Mouse (Mus musculus): ENCODE measurements around the gene Aldh1a7. TPM values are rescaled to one million over a fixed set of nuclear protein-coding genes. Genes with fewer than 3 reads are reported as not detected.

Aldh1a7 gene
- total and polyA plus RNA-seq, 2 experiments from 2014 or later = 0.93 to 1.2 TPM

DNA sequence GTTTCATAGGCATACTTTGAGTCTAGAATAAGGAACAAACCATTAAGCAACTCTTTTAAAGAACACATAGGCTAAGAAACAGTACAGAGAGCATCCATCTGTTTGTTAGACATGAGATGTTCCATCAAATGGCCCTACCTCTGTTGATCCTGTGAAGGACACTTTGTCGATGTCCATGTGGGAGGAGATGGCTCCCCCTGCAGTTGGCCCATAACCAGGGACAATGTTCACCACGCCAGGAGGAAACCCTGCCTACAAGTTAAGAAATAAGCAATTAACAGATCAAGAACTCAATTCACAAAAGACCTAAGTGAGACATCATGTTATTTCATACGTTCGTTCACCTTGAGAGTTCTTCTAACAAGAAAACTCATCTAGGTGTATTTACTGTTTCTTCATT lies 12.8 kb downstream of the Aldh1a7 start:
- Histone ChIP-seq H3K4me1 (ENCODE audit: insufficient read depth, low read length) (no peaks in the 10 kb centered on the region), H3K4me3 (ENCODE audit: low read depth, low read length) (no peak overlapping the region), H3K9me3 (ENCODE audit: low read length) (no peaks in the 10 kb centered on the region), H3K4me2 (ENCODE audit: low read depth, low read length, poor library complexity, severe bottlenecking) (no peak overlapping the region), H3K9ac (replicated peaks; ENCODE audit: low read length, poor library complexity, severe bottlenecking) (no peak overlapping the region), H3K36me3 (ENCODE audit: insufficient read depth, low read length) (no peaks in the 10 kb centered on the region), H3K27me3 (ENCODE audit: insufficient read depth, low read length) (no peaks in the 10 kb centered on the region), H3K27ac (ENCODE audit: low read depth, low read length) (no peak overlapping the region)
- ATAC-seq (ENCODE audit: low FRiP score) (no peak), DNase-seq (ENCODE audit: low spot score) (no peak)
- WGBS = 89% methylated on average over 4 of the region's 4 CpGs
- no peak for TF ChIP-seq CTCF (IDR thresholded peaks at IDR 0.05)

DNA sequence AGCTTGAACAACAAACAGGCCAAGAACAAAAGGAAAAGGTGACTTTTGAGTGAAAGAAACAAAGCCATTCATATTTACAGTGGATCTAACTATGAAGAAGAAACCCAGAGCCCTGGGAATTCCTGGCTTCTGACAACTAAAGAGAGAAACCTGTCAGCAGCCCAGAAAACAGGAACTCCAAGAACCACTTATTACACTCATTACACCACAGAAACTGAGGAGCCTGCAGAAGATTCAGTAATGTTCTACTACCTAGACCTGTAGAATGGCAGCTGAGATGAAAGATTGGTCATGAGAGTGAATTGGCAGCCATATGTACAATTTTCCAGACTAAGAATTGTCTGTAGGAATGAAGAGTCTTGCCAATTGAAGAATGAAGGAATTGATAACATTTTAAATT lies 20.2 kb downstream of the Aldh1a7 start:
- Histone ChIP-seq H3K4me3 (ENCODE audit: low read depth, low read length) (no peak overlapping the region), H3K9me3 (ENCODE audit: low read length) (no peaks in the 10 kb centered on the region), H3K36me3 (ENCODE audit: insufficient read depth, low read length) (no peaks in the 10 kb centered on the region), H3K4me2 (ENCODE audit: low read depth, low read length, poor library complexity, severe bottlenecking) (no peak overlapping the region), H3K27me3 (ENCODE audit: insufficient read depth, low read length) (no peaks in the 10 kb centered on the region), H3K9ac (replicated peaks; ENCODE audit: low read length, poor library complexity, severe bottlenecking) (no peak overlapping the region), H3K27ac (ENCODE audit: low read depth, low read length) (no peak overlapping the region), H3K4me1 (ENCODE audit: insufficient read depth, low read length) (no peaks in the 10 kb centered on the region)
- DNase-seq (ENCODE audit: low spot score) = no peak
- no peak for ATAC-seq (ENCODE audit: low FRiP score)
- TF ChIP-seq CTCF (IDR thresholded peaks at IDR 0.05) = no peak

DNA sequence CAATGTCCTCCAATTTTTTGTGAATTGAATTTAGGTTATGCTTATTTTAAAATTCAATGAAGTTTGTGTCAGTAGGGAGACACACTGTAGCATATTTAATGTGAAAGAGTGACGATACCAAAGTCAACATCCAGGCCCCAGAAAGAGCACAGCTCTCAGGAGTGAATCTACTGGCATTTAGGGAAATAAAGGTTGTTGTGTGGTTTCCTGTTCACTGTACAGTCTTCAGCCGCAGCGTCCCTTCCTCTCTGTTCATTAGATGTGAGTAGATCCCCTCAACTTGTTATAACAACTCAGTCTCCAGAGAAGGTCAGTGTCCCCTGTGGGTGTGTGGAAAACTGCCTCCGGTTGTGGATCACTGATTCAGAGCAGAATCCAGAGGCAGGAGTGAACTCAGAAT lies 20.6 kb downstream of the Aldh1a7 start:
- Histone ChIP-seq H3K27ac (ENCODE audit: low read depth, low read length) (no peak overlapping the region), H3K9me3 (ENCODE audit: low read length) (no peaks in the 10 kb centered on the region), H3K4me3 (ENCODE audit: low read depth, low read length) (no peak overlapping the region), H3K27me3 (ENCODE audit: insufficient read depth, low read length) (no peaks in the 10 kb centered on the region), H3K4me2 (ENCODE audit: low read depth, low read length, poor library complexity, severe bottlenecking) (no peak overlapping the region), H3K36me3 (ENCODE audit: insufficient read depth, low read length) (no peaks in the 10 kb centered on the region), H3K9ac (replicated peaks; ENCODE audit: low read length, poor library complexity, severe bottlenecking) (no peak overlapping the region), H3K4me1 (ENCODE audit: insufficient read depth, low read length) (no peaks in the 10 kb centered on the region)
- 74% methylated on average over 4 of the region's 4 CpGs for WGBS
- TF ChIP-seq CTCF (IDR thresholded peaks at IDR 0.05) = no peak
- ATAC-seq (ENCODE audit: low FRiP score) (no peak), DNase-seq (ENCODE audit: low spot score) (no peak)

DNA sequence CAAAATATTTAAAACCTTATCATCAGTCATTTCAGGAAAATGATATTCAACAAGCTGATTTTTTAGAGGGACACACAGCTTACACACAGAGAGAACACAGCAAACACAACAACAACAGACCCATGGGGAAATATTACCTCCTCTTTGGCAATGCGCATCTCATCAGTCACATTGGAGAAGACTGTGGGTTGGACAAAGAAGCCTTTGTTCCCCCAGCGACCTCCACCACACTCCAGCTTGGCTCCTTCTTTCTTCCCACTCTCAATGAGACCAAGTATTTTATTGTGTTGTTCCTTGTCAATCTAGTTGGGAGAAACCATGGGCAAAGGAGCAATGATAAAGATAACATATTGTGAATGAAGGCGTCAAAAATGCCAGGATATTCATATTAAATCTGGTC lies 25.3 kb downstream of the Aldh1a7 start:
- Histone ChIP-seq H3K27me3 (ENCODE audit: insufficient read depth, low read length) (no peaks in the 10 kb centered on the region), H3K36me3 (ENCODE audit: insufficient read depth, low read length) (no peaks in the 10 kb centered on the region), H3K4me1 (ENCODE audit: insufficient read depth, low read length) (no peaks in the 10 kb centered on the region), H3K27ac (ENCODE audit: low read depth, low read length) (no peak overlapping the region), H3K4me2 (ENCODE audit: low read depth, low read length, poor library complexity, severe bottlenecking) (no peak overlapping the region), H3K9ac (replicated peaks; ENCODE audit: low read length, poor library complexity, severe bottlenecking) (no peak overlapping the region), H3K9me3 (ENCODE audit: low read length) (no peaks in the 10 kb centered on the region), H3K4me3 (ENCODE audit: low read depth, low read length) (no peak overlapping the region)
- DNase-seq (ENCODE audit: low spot score) (no peak), ATAC-seq (ENCODE audit: low FRiP score) (no peak)
- no peak for TF ChIP-seq CTCF (IDR thresholded peaks at IDR 0.05)
- 23% methylated on average over 3 of the region's 3 CpGs for WGBS

DNA sequence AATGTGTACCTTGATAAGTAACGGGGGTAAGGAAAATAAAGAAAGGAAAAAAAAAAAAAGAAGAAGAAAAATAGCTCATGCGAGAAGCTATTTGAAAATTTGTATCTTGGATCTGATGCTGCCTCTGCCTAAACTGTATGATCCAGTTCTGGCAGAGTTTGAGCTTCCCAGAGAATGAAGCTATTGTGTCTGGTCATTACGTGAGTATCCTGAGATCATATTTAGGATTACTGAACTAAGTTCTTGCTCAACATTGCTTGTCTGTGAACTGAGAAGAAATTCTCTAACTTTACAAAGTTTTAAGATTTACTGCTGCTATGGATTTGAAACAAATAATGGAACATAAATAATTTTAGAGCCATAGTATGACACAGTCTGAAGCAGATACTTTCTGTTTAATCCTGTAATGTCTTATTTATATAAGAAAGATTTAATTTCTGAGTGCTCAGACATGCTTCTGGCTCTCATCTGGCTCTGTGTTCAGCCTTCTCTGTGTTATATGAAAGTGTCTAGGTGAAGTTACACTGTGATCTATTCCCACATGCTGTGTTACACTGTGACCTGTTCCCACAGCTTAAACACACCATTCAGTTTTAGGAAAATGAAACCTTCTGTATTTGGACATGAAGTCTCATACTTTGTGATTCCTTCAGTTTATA lies 49.5 kb downstream of the Aldh1a7 start:
- DNase-seq (ENCODE audit: low spot score) = no peak
- H3K36me3 ChIP-seq (ENCODE audit: insufficient read depth, low read length) = no peaks in the 10 kb centered on the region
- no peak for ATAC-seq (ENCODE audit: low FRiP score)
- no peak for TF ChIP-seq CTCF (IDR thresholded peaks at IDR 0.05)
- no peaks in the 10 kb centered on the region for H3K4me1 ChIP-seq (ENCODE audit: insufficient read depth, low read length)
- no peaks in the 10 kb centered on the region for H3K9me3 ChIP-seq (ENCODE audit: low read length)
- 81% methylated on average over 3 of the region's 3 CpGs for WGBS
- no peak overlapping the region for H3K4me2 ChIP-seq (ENCODE audit: low read depth, low read length, poor library complexity, severe bottlenecking)
- H3K9ac ChIP-seq (replicated peaks; ENCODE audit: low read length, poor library complexity, severe bottlenecking) = no peak overlapping the region
- H3K27ac ChIP-seq (ENCODE audit: low read depth, low read length) = no peak overlapping the region
- H3K27me3 ChIP-seq (ENCODE audit: insufficient read depth, low read length) = no peaks in the 10 kb centered on the region
- H3K4me3 ChIP-seq (ENCODE audit: low read depth, low read length) = no peak overlapping the region

DNA sequence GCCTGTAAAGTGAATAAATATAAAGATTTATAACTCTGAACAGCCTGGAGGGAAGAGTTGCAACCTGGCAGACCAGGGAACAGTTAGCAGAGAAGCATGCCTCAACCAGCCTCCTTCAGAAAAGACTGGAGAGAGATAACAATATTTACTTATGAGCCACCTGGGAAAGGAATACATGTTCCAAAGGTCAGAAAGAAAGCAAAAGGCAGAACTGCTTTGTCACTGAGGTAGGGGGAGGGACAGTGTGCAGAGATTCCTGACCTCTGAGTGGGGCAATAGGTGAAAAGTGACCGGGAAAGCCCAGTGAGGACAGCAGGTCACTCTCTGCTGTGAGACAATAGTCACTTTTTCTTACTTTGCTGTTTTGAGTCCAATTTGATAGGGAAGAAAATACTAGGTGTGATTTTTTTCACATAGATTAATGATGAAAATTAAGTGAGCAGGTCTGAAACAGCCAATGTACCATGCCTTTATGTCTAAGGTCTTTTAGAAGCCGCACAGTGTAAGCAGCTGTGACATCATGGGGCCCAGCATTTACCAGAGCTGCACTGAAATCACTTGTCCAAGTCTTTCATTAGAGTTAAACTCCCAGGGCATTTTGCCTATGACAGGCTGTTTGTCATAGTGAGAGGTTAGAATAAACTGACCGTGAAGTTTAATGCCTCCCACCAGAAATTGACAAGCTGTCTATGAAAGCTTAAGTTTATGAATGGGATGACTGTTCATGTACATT lies 73.1 kb downstream of the Aldh1a7 start:
- Histone ChIP-seq H3K27me3 (ENCODE audit: insufficient read depth, low read length) (no peaks in the 10 kb centered on the region), H3K9ac (replicated peaks; ENCODE audit: low read length, poor library complexity, severe bottlenecking) (no peak overlapping the region), H3K4me1 (ENCODE audit: insufficient read depth, low read length) (no peaks in the 10 kb centered on the region), H3K4me3 (ENCODE audit: low read depth, low read length) (no peak overlapping the region), H3K27ac (ENCODE audit: low read depth, low read length) (no peak overlapping the region), H3K9me3 (ENCODE audit: low read length) (no peaks in the 10 kb centered on the region), H3K4me2 (ENCODE audit: low read depth, low read length, poor library complexity, severe bottlenecking) (no peak overlapping the region), H3K36me3 (ENCODE audit: insufficient read depth, low read length) (no peaks in the 10 kb centered on the region)
- whole genome bisulfite sequencing = 76% methylated on average over 3 of the region's 3 CpGs
- peak; percentile 14 for DNase-seq (ENCODE audit: low spot score)
- ATAC-seq (ENCODE audit: low FRiP score) = no peak
- TF ChIP-seq CTCF (IDR thresholded peaks at IDR 0.05) = no peak

Measured in midbrain, postnatal 0 days (tissue).